Mouse (Mus musculus): ENCODE measurements around the gene Actr3.
A peak's percentile ranks its signal among the peaks of the same experiment; 100 is the strongest.
"Not testable (repeated sequence)": the region's sequence is repeated elsewhere in the genome, so short reads cannot be mapped to it uniquely, and the experiment has no call there.

The Actr3 gene

GRCm38 (mm10) chr1:125438826-125439225, 3.3 kb upstream of the Actr3 start:
- DNase-seq (ENCODE audit: low read depth, low spot score) = no peak

GRCm38 (mm10) chr1:125437927-125438326, 2.4 kb upstream of the Actr3 start:
- DNase-seq (ENCODE audit: low read depth, low spot score) = no peak

- DNase-seq (ENCODE audit: low read depth, low spot score) = no peak
Measured at GRCm38 (mm10) chr1:125437161-125437560, 1.6 kb upstream of the Actr3 start.

- peak; percentile 28 for DNase-seq (ENCODE audit: low read depth, low spot score)
Measured at GRCm38 (mm10) chr1:125435018-125435368, 534 bp downstream of the Actr3 start.

- DNase-seq (ENCODE audit: low read depth, low spot score) = peak; percentile 45
Measured at GRCm38 (mm10) chr1:125434485-125435001, 984 bp downstream of the Actr3 start.

- DNase-seq (ENCODE audit: low read depth, low spot score) = no peak
Measured at GRCm38 (mm10) chr1:125431286-125431685, 4.2 kb downstream of the Actr3 start.

- peak; percentile 2 for DNase-seq (ENCODE audit: low read depth, low spot score)
Measured at GRCm38 (mm10) chr1:125430737-125431136, 4.8 kb downstream of the Actr3 start.

GRCm38 (mm10) chr1:125429984-125430383, 5.5 kb downstream of the Actr3 start:
- DNase-seq (ENCODE audit: low read depth, low spot score) = no peak

GRCm38 (mm10) chr1:125428315-125428714, 7.2 kb downstream of the Actr3 start:
- DNase-seq (ENCODE audit: low read depth, low spot score) = no peak

- no peak for DNase-seq (ENCODE audit: low read depth, low spot score)
Measured at GRCm38 (mm10) chr1:125426387-125427045, 9.0 kb downstream of the Actr3 start.

- no peak for DNase-seq (ENCODE audit: low read depth, low spot score)
Measured at GRCm38 (mm10) chr1:125419906-125420305, 15.6 kb downstream of the Actr3 start.

GRCm38 (mm10) chr1:125418732-125419131, 16.8 kb downstream of the Actr3 start:
- no peak for DNase-seq (ENCODE audit: low read depth, low spot score)

GRCm38 (mm10) chr1:125407220-125407619, 28.3 kb downstream of the Actr3 start:
- no peak for DNase-seq (ENCODE audit: low read depth, low spot score)

GRCm38 (mm10) chr1:125395391-125395790, 40.1 kb downstream of the Actr3 start:
- no peak for DNase-seq (ENCODE audit: low read depth, low spot score)

GRCm38 (mm10) chr1:125393324-125393723, 42.2 kb downstream of the Actr3 start:
- DNase-seq (ENCODE audit: low read depth, low spot score) = not testable (repeated sequence)

- not testable (repeated sequence) for DNase-seq (ENCODE audit: low read depth, low spot score)
Measured at GRCm38 (mm10) chr1:125390065-125390754, 45.3 kb downstream of the Actr3 start.

GRCm38 (mm10) chr1:125389634-125390033, 45.9 kb downstream of the Actr3 start:
- DNase-seq (ENCODE audit: low read depth, low spot score) = not testable (repeated sequence)

- no peak for DNase-seq (ENCODE audit: low read depth, low spot score)
Measured at GRCm38 (mm10) chr1:125388370-125388769, 47.2 kb downstream of the Actr3 start.

- DNase-seq (ENCODE audit: low read depth, low spot score) = no peak
Measured at GRCm38 (mm10) chr1:125386217-125386616, 49.3 kb downstream of the Actr3 start.

GRCm38 (mm10) chr1:125382622-125383021, 52.9 kb downstream of the Actr3 start:
- DNase-seq (ENCODE audit: low read depth, low spot score) = no peak

- DNase-seq (ENCODE audit: low read depth, low spot score) = no peak
Measured at GRCm38 (mm10) chr1:125378889-125379288, 56.6 kb downstream of the Actr3 start.

GRCm38 (mm10) chr1:125372855-125373254, 62.7 kb downstream of the Actr3 start:
- DNase-seq (ENCODE audit: low read depth, low spot score) = no peak

GRCm38 (mm10) chr1:125370779-125371178, 64.7 kb downstream of the Actr3 start:
- peak; percentile 78 for DNase-seq (ENCODE audit: low read depth, low spot score)
